Mouse (Mus musculus): ENCODE measurements around the gene Bcl3. TPM values are rescaled to one million over a fixed set of nuclear protein-coding genes. Genes with fewer than 3 reads are reported as not detected.

Bcl3 gene
- polyA plus RNA-seq, 1 experiment from 2014 or later = 1.5 TPM

DNA sequence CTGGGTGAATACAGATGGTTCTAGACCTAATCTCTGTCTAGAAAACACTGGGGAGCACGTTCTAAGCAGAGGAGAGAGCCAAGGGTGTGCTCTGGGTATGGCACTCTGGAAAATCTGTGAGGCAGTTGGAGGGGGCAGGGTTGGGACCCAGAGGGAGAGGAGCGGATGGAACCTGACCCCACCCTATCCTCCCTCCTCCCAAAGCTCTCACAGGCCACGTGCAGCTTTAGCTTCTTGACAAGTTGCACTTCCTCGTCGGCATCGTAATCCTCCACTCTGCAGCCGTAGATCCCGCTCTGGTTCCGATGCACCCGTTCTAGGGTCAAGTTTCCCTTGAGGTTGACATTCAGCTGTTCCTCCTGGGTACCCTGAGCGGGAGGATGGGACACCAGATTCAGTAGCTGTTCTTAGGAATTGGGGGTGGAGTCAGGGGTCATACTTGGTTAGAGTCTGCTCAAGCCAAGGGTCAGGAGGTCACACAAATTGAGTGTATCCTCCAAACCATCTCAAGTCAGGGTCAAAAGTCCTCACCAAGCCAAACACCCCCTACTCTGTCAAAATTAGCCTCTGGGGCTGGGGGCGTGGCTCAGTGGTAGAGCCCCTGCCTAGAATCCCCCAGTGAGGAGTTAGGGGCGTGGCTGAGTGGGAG is 58.6 kb downstream of the Bcl3 start:
- Histone ChIP-seq H3K36me3 (peaks cover 88% of the 10 kb centered on the region), H3K4me2 (no peak overlapping the region), H3K27me3 (replicated peaks) (no peaks in the 10 kb centered on the region), H3K9ac (no peak overlapping the region), H3K4me1 (peaks cover 49% of the 10 kb centered on the region), H3K4me3 (no peak overlapping the region), H3K9me3 (no peaks in the 10 kb centered on the region), H3K27ac (replicated peaks) (no peak overlapping the region)
- ATAC-seq (ENCODE audit: extremely low read depth, insufficient number of reproducible peaks, low FRiP score, low TSS enrichment) = no peak
- WGBS = 77% methylated on average over 13 of the region's 13 CpGs

DNA sequence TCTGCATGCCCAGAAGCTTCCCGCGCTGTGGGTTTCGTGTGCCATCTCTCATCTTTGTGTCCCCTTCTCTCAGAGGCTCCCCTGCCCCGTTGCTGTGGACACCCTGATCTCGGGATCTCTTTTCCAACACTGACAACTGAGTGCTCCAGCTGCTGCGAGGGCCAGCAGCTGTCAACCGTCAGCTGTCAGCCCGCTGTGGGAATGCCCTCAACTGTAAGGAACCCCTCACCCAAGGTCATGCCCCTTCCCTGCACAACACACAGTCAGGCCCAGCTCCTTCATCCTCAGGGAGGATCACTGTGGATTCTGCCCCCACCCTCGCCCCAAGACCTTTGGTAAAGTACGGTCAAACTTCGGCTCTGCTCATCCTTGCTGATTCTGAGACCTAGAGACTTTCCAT is 60.3 kb downstream of the Bcl3 start:
- 35% methylated on average over 11 of the region's 11 CpGs for WGBS
- 0 out of 2 replicates have a peak, but pooled peaks have one; percentile 29 for ATAC-seq (ENCODE audit: extremely low read depth, insufficient number of reproducible peaks, low FRiP score, low TSS enrichment)
- no peak overlapping the region for H3K4me2 ChIP-seq
- H3K27me3 ChIP-seq (replicated peaks) = no peaks in the 10 kb centered on the region
- peaks cover 41% of the 10 kb centered on the region for H3K4me1 ChIP-seq
- no peak overlapping the region for H3K4me3 ChIP-seq
- peak overlapping the region; percentile 69 for H3K9ac ChIP-seq
- H3K9me3 ChIP-seq = no peaks in the 10 kb centered on the region
- peak overlapping the region; percentile 76 for H3K27ac ChIP-seq (replicated peaks)
- H3K36me3 ChIP-seq = peaks cover 96% of the 10 kb centered on the region

DNA sequence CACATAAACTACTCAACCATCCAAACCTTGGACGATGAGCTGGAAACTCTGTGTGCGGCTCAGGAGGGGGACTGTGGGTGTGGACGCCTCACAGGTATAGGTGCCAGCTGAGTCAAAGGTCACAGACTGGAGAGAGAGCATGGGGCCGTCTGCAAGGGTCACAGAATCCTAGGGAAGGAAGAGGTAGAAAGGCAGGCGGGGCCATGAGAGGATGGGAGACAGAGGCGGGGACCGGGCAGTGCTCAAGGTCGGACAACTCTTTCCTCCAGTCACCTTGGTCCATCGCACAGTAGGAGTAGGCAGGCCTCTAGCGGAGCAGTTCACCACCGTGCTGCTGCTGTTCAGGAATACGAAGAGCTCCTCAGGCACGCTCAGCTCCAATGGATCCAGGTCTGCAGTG is 62.5 kb downstream of the Bcl3 start:
- Histone ChIP-seq H3K36me3 (peaks cover 73% of the 10 kb centered on the region), H3K27me3 (replicated peaks) (no peaks in the 10 kb centered on the region), H3K4me1 (peaks cover 64% of the 10 kb centered on the region), H3K4me3 (no peak overlapping the region), H3K9ac (peak overlapping the region; percentile 1; the same call in 1 of the 2 replicates), H3K9me3 (no peaks in the 10 kb centered on the region), H3K4me2 (0 out of 2 replicates have a peak overlapping the region, but pooled peaks have one; percentile 11), H3K27ac (replicated peaks) (peak overlapping the region; percentile 82)
- no peak for ATAC-seq (ENCODE audit: extremely low read depth, insufficient number of reproducible peaks, low FRiP score, low TSS enrichment)
- WGBS = 63% methylated on average over 13 of the region's 13 CpGs

DNA sequence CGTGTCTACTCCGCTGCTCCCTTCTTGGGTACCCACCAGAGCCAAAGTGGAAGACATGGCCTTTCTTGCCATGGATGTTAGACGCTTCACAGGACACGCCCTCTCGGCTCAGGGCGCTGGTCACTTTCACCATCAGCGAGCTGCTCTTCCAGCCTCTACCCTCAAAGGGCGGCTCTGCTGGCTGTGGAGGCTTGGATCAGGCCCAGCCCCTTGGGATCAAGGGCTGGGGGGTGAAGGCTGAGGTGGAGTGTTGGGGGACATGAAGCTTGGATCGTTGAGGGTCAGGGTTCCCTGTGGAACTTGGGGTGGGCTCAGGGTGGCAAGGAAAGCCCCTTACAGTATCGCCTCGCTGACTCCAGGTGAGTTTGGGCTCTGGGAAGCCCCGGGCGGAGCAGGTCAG is 63.9 kb downstream of the Bcl3 start:
- Histone ChIP-seq H3K9ac (no peak overlapping the region), H3K4me2 (no peak overlapping the region), H3K4me1 (peaks cover 76% of the 10 kb centered on the region), H3K4me3 (no peak overlapping the region), H3K27me3 (replicated peaks) (no peaks in the 10 kb centered on the region), H3K36me3 (peaks cover 59% of the 10 kb centered on the region), H3K9me3 (no peaks in the 10 kb centered on the region), H3K27ac (replicated peaks) (0 out of 2 replicates have a peak overlapping the region, but pooled peaks have one; percentile 0)
- no peak for ATAC-seq (ENCODE audit: extremely low read depth, insufficient number of reproducible peaks, low FRiP score, low TSS enrichment)
- 79% methylated on average over 13 of the region's 13 CpGs for WGBS

Other genes with a start within 250 kb of the Bcl3 start
- gene Zfp296, start 245.5 kb downstream of the Bcl3 start, polyA plus RNA-seq (2015; fragmentation: Nextera tagmentation; extraction: Ambion mirVana) = 0.12 and 0.32 TPM in 2 replicates
- 114 and 134 TPM in 2 replicates for gene Gemin7, start 245.2 kb downstream of the Bcl3 start, polyA plus RNA-seq (2015; fragmentation: Nextera tagmentation; extraction: Ambion mirVana)
- gene Clasrp, start 218.3 kb downstream of the Bcl3 start, polyA plus RNA-seq (2015; fragmentation: Nextera tagmentation; extraction: Ambion mirVana) = 30.8 and 31.8 TPM in 2 replicates
- 5.6 and 6.2 TPM in 2 replicates for gene Relb, start 193.3 kb downstream of the Bcl3 start, polyA plus RNA-seq (2015; fragmentation: Nextera tagmentation; extraction: Ambion mirVana)
- 74.5 and 74.6 TPM in 2 replicates for gene Clptm1, start 157.7 kb downstream of the Bcl3 start, polyA plus RNA-seq (2015; fragmentation: Nextera tagmentation; extraction: Ambion mirVana)
- 3.6 and 22.3 TPM in 2 replicates for gene Apoc2, start 144.8 kb downstream of the Bcl3 start, polyA plus RNA-seq (2015; fragmentation: Nextera tagmentation; extraction: Ambion mirVana)
- gene Gm44805, start 141.3 kb downstream of the Bcl3 start, polyA plus RNA-seq (2015; fragmentation: Nextera tagmentation; extraction: Ambion mirVana) = 2.9 TPM in 1 of 2 replicates, not detected in the other
- 0.84 and 3.7 TPM in 2 replicates for gene Apoc4, start 141.3 kb downstream of the Bcl3 start, polyA plus RNA-seq (2015; fragmentation: Nextera tagmentation; extraction: Ambion mirVana)
- 8.8 and 13.9 TPM in 2 replicates for gene Apoc1, start 130.1 kb downstream of the Bcl3 start, polyA plus RNA-seq (2015; fragmentation: Nextera tagmentation; extraction: Ambion mirVana)
- 480 and 561 TPM in 2 replicates for gene Apoe, start 123.6 kb downstream of the Bcl3 start, polyA plus RNA-seq (2015; fragmentation: Nextera tagmentation; extraction: Ambion mirVana)
- gene Tomm40, start 107.3 kb downstream of the Bcl3 start, polyA plus RNA-seq (2015; fragmentation: Nextera tagmentation; extraction: Ambion mirVana) = 128 and 146 TPM in 2 replicates
- 89.3 and 89.4 TPM in 2 replicates for gene Nectin2, start 72.3 kb downstream of the Bcl3 start, polyA plus RNA-seq (2015; fragmentation: Nextera tagmentation; extraction: Ambion mirVana)
- 223 and 250 TPM in 2 replicates for gene Bcam, start 51.8 kb downstream of the Bcl3 start, polyA plus RNA-seq (2015; fragmentation: Nextera tagmentation; extraction: Ambion mirVana)
- gene Cblc, start 26.0 kb downstream of the Bcl3 start, polyA plus RNA-seq (2015; fragmentation: Nextera tagmentation; extraction: Ambion mirVana) = 0.59 and 0.68 TPM in 2 replicates
- not detected in 2 replicates for gene Gm19345, start 29.2 kb upstream of the Bcl3 start, polyA plus RNA-seq (2015; fragmentation: Nextera tagmentation; extraction: Ambion mirVana)
- 0.13 TPM in 1 of 2 replicates, not detected in the other for gene Ceacam16, start 38.5 kb upstream of the Bcl3 start, polyA plus RNA-seq (2015; fragmentation: Nextera tagmentation; extraction: Ambion mirVana)
- gene Ceacam19, start 65.2 kb upstream of the Bcl3 start, polyA plus RNA-seq (2015; fragmentation: Nextera tagmentation; extraction: Ambion mirVana) = not detected in 2 replicates
- 15.7 TPM in 2 replicates for gene Pvr, start 98.4 kb upstream of the Bcl3 start, polyA plus RNA-seq (2015; fragmentation: Nextera tagmentation; extraction: Ambion mirVana)
- 1.2 and 1.6 TPM in 2 replicates for gene Igsf23, start 128.0 kb upstream of the Bcl3 start, polyA plus RNA-seq (2015; fragmentation: Nextera tagmentation; extraction: Ambion mirVana)
- not detected in 2 replicates for gene Ceacam20, start 142.6 kb upstream of the Bcl3 start, polyA plus RNA-seq (2015; fragmentation: Nextera tagmentation; extraction: Ambion mirVana)
- not detected in 2 replicates for gene Nlrp9b, start 168.7 kb upstream of the Bcl3 start, polyA plus RNA-seq (2015; fragmentation: Nextera tagmentation; extraction: Ambion mirVana)